Mouse (Mus musculus) hindbrain, postnatal 0 days (tissue): ENCODE results near the gene Ppp1r21. TPM values are rescaled to one million over a fixed set of nuclear protein-coding genes. Genes with fewer than 3 reads are reported as not detected.

Experiments
- ATAC-seq: fragments of 200-750 bp; cut with Nextera tagmentation; 2 replicates; pipeline ENCODE4 v1.8.0; 2017; ENCODE audit warnings: mild to moderate bottlenecking, moderate TSS enrichment, moderate library complexity
- DNase-seq: peaks from one replicate; pipeline ENCODE4 v3.0.0-alpha.2; 2015; ENCODE audit warnings: low spot score
- H3K27ac ChIP-seq: fragments of 300-500 bp; sonication (generic); 2 replicates; pipeline ENCODE4 v1.5.1; 2014; ENCODE audit warnings: mild to moderate bottlenecking
- H3K27me3 ChIP-seq: fragments of 300-500 bp; sonication (generic); 2 replicates; pipeline ENCODE4 v1.6.1; 2014; ENCODE audit warnings: low read length, mixed read lengths; ENCODE audit not compliant: insufficient read depth
- H3K36me3 ChIP-seq: fragments of 300-500 bp; sonication (generic); 2 replicates; pipeline ENCODE4 v1.6.1; 2014; ENCODE audit warnings: low read length, mixed read lengths; ENCODE audit not compliant: insufficient read depth
- H3K4me1 ChIP-seq: fragments of 300-500 bp; sonication (generic); 2 replicates; pipeline ENCODE4 v1.6.1; 2014; ENCODE audit warnings: antibody characterized with exemption, low read length, mixed read lengths; ENCODE audit not compliant: insufficient read depth
- H3K4me2 ChIP-seq: fragments of 300-500 bp; sonication (generic); 2 replicates; pipeline ENCODE4 v1.6.1; 2014; ENCODE audit warnings: low read depth, mild to moderate bottlenecking, low read length, moderate library complexity, mixed read lengths
- H3K4me3 ChIP-seq: fragments of 300-500 bp; sonication (generic); 2 replicates; pipeline ENCODE4 v1.5.1; 2014; ENCODE audit warnings: low read length
- H3K9ac ChIP-seq: fragments of 300-500 bp; sonication (generic); replicated peaks from 2 replicates; pipeline ENCODE4 v1.6.1; 2014; ENCODE audit warnings: mild to moderate bottlenecking, low read length, moderate library complexity, mixed read lengths
- H3K9me3 ChIP-seq: fragments of 300-500 bp; sonication (generic); 2 replicates; pipeline ENCODE4 v1.6.1; 2016; ENCODE audit warnings: low read length, mixed read lengths
- CTCF ChIP-seq: IDR thresholded peaks from 2 replicates; pipeline ENCODE4 v1.5.1; 2016; ENCODE audit warnings: antibody characterized with exemption, control low read depth, low read depth
- WGBS: fragments of 180-500 bp; shearing (Covaris S2); extraction: QIAGEN DNeasy Blood & Tissue Kit; methylation state at CpG from one replicate; pipeline ENCODE4 v1.1.7; 2014; 5-methylcytosine and 5-hydroxymethylcytosine counted together
- polyA plus RNA-seq: library from polyadenylated mRNA; unstranded; fragments of >200 nt; fragmentation: Nextera tagmentation; extraction: Ambion mirVana; gene quantifications from 2 replicates; pipeline ENCODE4 v1.2.1, GENCODE M21; 2015
- total RNA-seq: library from RNA; depleted of rRNA; stranded (reverse); fragments of >200 nt; gene quantifications from 2 replicates; pipeline ENCODE4 v1.2.3, GENCODE M21; 2014

Gene Ppp1r21
- total and polyA plus RNA-seq, 2 experiments from 2014 or later = 32.2 to 43.7 TPM

DNA sequence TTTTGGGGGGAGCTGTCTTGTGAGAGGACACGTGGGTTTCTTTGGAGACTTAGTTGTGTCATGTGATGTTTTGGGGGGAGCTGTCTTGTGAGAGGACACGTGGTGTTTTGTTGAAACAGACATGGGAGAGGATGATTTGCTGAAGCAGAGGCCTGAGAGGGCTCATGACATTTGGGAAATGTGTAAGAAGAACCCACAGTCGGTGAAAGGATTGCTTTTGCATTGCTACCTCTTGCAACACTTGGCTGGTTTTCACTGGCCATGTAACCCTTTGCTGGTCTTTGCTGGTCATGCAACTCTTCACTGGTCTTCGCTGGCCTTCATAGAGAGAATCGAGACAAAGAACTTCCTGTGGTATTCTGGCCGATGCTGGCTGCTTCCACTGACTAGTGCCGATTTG lies 13.4 kb upstream of the Ppp1r21 start:
- H3K27me3 ChIP-seq = no peaks in the 10 kb centered on the region
- no peaks in the 10 kb centered on the region for H3K4me1 ChIP-seq

GRCm38 (mm10) chr17:88527781-88528180 lies 2.1 kb upstream of the Ppp1r21 start:
- Histone ChIP-seq H3K4me1 (peaks cover 8% of the 10 kb centered on the region), H3K9me3 (no peaks in the 10 kb centered on the region), H3K4me3 (no peak overlapping the region), H3K27me3 (no peaks in the 10 kb centered on the region), H3K4me2 (no peak overlapping the region), H3K9ac (no peak overlapping the region), H3K27ac (no peak overlapping the region), H3K36me3 (no peaks in the 10 kb centered on the region)
- peak; percentile 74 for DNase-seq
- WGBS = 33% methylated on average over 2 of the region's 2 CpGs
- no peak for ATAC-seq
- TF ChIP-seq CTCF = peak; percentile 64

More for the DNA sequence above, 13.4 kb upstream of the Ppp1r21 start:
- no peak for DNase-seq
- ATAC-seq = no peak
- H3K4me2 ChIP-seq = no peak overlapping the region
- no peak overlapping the region for H3K27ac ChIP-seq
- WGBS = 74% methylated on average over 7 of the region's 7 CpGs
- H3K4me3 ChIP-seq = no peak overlapping the region
- H3K9ac ChIP-seq = no peak overlapping the region
- no peaks in the 10 kb centered on the region for H3K9me3 ChIP-seq
- TF ChIP-seq CTCF = no peak
- H3K36me3 ChIP-seq = no peaks in the 10 kb centered on the region

- no peaks in the 10 kb centered on the region for H3K9me3 ChIP-seq
- peaks cover 8% of the 10 kb centered on the region for H3K4me1 ChIP-seq
- H3K36me3 ChIP-seq = no peaks in the 10 kb centered on the region
- peak overlapping the region; percentile 94 for H3K27ac ChIP-seq
- no peaks in the 10 kb centered on the region for H3K27me3 ChIP-seq
- ATAC-seq = peak; percentile 81
- H3K4me2 ChIP-seq = peak overlapping the region; percentile 77
- peak overlapping the region; percentile 76 for H3K4me3 ChIP-seq
- TF ChIP-seq CTCF = no peak
- 0% methylated on average over 14 of the region's 14 CpGs for WGBS
- H3K9ac ChIP-seq = peak overlapping the region; percentile 72
- no peak for DNase-seq
These were observed 310 bp downstream of the Ppp1r21 start for GRCm38 (mm10) chr17:88530236-88530619.

DNA sequence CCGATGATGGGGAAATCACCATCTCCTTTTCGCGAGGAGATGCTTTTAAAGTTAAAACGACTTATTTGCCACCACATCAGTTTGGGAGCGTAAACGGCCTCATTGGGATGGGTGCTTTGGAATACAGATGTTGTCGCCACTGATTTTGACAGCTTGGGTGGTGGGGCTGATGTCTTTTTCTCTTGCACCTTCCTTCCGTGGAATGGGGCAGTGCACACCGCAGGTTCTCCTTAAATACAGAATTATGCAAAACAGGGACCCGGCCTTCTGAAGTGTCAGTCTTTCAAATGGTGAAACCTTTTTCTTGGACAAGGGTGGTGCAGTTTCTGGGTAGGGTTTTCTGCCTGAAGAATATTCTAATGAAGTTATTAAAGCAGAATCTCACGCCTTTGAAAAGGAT lies 749 bp downstream of the Ppp1r21 start:
- Histone ChIP-seq H3K4me3 (peak overlapping the region; percentile 76), H3K9ac (peak overlapping the region; percentile 72), H3K9me3 (no peaks in the 10 kb centered on the region), H3K27ac (peak overlapping the region; percentile 94), H3K4me1 (peaks cover 8% of the 10 kb centered on the region), H3K4me2 (peak overlapping the region; percentile 77), H3K27me3 (no peaks in the 10 kb centered on the region), H3K36me3 (no peaks in the 10 kb centered on the region)
- TF ChIP-seq CTCF = no peak
- 3% methylated on average over 11 of the region's 11 CpGs for WGBS
- DNase-seq = no peak
- no peak for ATAC-seq

DNA sequence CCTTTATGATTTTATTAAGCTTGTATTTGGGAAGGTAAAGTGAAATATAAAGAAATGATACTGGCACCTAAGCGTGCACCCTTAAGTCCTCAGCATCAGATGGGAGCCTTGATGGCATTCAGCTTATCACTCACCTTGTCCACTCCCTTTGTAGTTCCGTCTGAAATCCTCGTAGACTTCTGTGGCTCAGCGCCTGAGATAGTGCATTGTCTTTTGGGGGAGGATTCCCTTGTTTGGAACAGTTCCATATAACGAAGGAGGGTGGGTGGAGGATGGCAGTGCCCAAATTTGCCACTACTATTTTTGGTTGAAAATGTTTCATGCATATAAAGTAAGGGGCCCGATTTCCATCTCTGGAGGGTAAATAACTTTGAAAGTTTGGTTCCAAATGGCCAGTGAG lies 1.3 kb downstream of the Ppp1r21 start:
- 34% methylated on average over 6 of the region's 6 CpGs for WGBS

GRCm38 (mm10) chr17:88537842-88538430 lies 8.0 kb downstream of the Ppp1r21 start:
- Histone ChIP-seq H3K4me3 (no peak overlapping the region), H3K9ac (no peak overlapping the region), H3K4me1 (no peaks in the 10 kb centered on the region), H3K9me3 (no peaks in the 10 kb centered on the region), H3K27ac (no peak overlapping the region), H3K27me3 (no peaks in the 10 kb centered on the region), H3K4me2 (no peak overlapping the region), H3K36me3 (no peaks in the 10 kb centered on the region)
- DNase-seq (no peak), ATAC-seq (no peak)
- 90% methylated on average over 8 of the region's 8 CpGs for WGBS
- TF ChIP-seq CTCF = no peak

More for the DNA sequence above, 1.3 kb downstream of the Ppp1r21 start:
- H3K4me2 ChIP-seq = peak overlapping the region; percentile 77
- TF ChIP-seq CTCF = no peak
- H3K4me3 ChIP-seq = peak overlapping the region; percentile 76
- H3K27ac ChIP-seq = no peak overlapping the region
- DNase-seq (no peak), ATAC-seq (no peak)
- peak overlapping the region; percentile 72 for H3K9ac ChIP-seq
- no peaks in the 10 kb centered on the region for H3K27me3 ChIP-seq
- no peaks in the 10 kb centered on the region for H3K9me3 ChIP-seq
- no peaks in the 10 kb centered on the region for H3K36me3 ChIP-seq
- peaks cover 8% of the 10 kb centered on the region for H3K4me1 ChIP-seq

- 37% methylated on average over 15 of the region's 15 CpGs for WGBS
- Histone ChIP-seq H3K4me2 (no peak overlapping the region), H3K27me3 (no peaks in the 10 kb centered on the region), H3K27ac (no peak overlapping the region), H3K36me3 (peaks cover 16% of the 10 kb centered on the region; the same call in 1 of the 2 replicates), H3K4me3 (no peak overlapping the region), H3K9me3 (no peaks in the 10 kb centered on the region), H3K9ac (no peak overlapping the region), H3K4me1 (no peaks in the 10 kb centered on the region)
- no peak for TF ChIP-seq CTCF
- no peak for DNase-seq
- no peak for ATAC-seq
These were observed 13.0 kb downstream of the Ppp1r21 start for GRCm38 (mm10) chr17:88542771-88543416.
